Mouse (Mus musculus) B cell, adult 2 months (primary cell): ENCODE measurements around the gene Vamp1.

Experiments
- DNase-seq, 2 experiments: peaks; one replicate each; pipeline ENCODE4 v3.0.0; 2022

The Vamp1 gene

DNA sequence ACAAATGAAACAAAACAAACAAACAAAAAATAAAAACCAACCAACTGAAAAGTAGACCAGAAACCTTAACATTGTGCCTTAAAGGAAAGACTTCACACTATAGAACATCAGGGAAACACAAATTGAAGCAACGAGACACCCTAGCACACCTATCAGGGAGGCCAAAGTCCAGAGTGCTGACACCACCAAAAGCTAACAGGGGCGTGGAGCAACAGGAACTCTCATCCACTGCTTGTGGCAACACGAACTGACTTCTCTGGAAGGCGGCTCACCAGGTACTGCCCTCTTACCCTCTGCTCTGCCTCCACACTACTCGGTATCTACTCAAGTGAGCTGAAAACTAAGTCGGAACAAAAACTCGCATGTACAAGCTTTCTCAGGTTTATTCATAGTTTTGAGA lies 76.9 kb downstream of the Vamp1 start:
- DNase-seq = no peak

DNA sequence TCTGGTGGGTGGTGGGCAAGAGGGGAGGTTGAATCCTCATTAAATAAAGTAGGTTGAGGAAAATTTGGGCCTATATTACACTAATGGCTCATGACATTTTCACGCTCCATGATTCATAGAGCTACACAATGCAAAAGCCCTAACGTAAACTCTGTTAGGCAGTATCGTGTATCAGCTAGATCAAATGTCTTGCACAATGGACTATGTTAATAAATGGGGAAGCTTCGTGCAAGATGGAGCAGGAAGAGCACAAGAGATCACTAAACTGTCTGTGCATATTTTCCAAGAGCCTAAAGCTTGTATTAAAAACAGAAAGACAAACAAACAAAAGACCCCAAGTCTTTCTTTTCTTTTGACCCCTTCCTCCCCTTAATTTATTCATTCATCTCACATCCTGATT lies 78.7 kb downstream of the Vamp1 start:
- DNase-seq = no peak
